Mouse (Mus musculus): ENCODE results near the gene Cebpa.

DNA sequence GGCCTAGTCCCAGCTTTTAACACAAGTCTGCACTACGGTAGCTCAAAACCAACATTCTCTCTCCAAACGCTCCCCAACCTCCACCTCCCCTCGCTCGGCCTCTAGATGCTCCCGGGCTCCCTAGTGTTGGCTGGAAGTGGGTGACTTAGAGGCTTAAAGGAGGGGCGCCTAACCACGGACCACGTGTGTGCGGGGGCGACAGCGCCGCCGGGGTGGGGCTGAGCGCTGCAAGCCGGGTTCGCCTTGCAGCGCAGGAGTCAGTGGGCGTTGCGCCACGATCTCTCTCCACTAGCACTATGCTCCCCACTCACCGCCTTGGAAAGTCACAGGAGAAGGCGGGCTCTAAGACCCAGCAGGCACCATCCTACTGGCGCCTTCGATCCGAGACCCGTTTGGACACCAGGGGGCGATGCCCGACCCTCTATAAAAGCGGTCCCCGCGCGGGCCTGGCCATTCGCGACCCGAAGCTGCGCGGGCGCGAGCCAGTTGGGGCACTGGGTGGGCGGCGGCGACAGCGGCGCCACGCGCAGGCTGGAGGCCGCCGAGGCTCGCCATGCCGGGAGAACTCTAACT is at the start of gene Cebpa:
- TF ChIP-seq E2F4 (IDR thresholded peaks at IDR 0.05; ENCODE audit: insufficient read depth) (no peak), POLR2A (IDR thresholded peaks at IDR 0.05; ENCODE audit: insufficient read length, low read depth) (peak; percentile 97), USF1 (IDR thresholded peaks at IDR 0.05; ENCODE audit: low read depth) (peak; percentile 15)
